Mouse (Mus musculus): ENCODE results near the gene Sox9. TPM values are rescaled to one million over a fixed set of nuclear protein-coding genes. Genes with fewer than 3 reads are reported as not detected.
A peak's percentile ranks its signal among the peaks of the same experiment; 100 is the strongest.

The Sox9 gene
- polyA plus RNA-seq, 1 experiment from 2014 or later, result 36.2 TPM

DNA sequence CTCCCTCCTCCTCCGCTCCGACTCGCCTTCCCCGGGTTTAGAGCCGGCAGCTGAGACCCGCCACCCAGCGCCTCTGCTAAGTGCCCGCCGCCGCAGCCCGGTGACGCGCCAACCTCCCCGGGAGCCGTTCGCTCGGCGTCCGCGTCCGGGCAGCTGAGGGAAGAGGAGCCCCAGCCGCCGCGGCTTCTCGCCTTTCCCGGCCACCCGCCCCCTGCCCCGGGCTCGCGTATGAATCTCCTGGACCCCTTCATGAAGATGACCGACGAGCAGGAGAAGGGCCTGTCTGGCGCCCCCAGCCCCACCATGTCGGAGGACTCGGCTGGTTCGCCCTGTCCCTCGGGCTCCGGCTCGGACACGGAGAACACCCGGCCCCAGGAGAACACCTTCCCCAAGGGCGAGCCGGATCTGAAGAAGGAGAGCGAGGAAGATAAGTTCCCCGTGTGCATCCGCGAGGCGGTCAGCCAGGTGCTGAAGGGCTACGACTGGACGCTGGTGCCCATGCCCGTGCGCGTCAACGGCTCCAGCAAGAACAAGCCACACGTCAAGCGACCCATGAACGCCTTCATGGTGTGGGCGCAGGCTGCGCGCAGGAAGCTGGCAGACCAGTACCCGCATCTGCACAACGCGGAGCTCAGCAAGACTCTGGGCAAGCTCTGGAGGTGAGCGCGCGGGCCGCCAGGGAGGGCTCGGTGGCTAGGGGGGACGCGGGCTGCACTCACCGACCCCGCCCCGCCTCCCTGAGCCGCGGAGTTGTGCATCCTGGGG lies 515 bp downstream of the Sox9 start:
- WGBS, result under 1% methylated on average over 74 of the region's 75 CpGs
- Histone ChIP-seq H3K4me3 (replicated peaks) (peak overlapping the region; percentile 57), H3K27ac (peak overlapping the region; percentile 85), H3K9me3 (replicated peaks) (no peaks in the 10 kb centered on the region), H3K27me3 (peaks cover 55% of the 10 kb centered on the region), H3K9ac (peak overlapping the region; percentile 61), H3K36me3 (no peaks in the 10 kb centered on the region), H3K4me2 (peak overlapping the region; percentile 85), H3K4me1 (peaks cover 48% of the 10 kb centered on the region)
- peak; percentile 57 for ATAC-seq (replicated peaks; ENCODE audit: low FRiP score)

DNA sequence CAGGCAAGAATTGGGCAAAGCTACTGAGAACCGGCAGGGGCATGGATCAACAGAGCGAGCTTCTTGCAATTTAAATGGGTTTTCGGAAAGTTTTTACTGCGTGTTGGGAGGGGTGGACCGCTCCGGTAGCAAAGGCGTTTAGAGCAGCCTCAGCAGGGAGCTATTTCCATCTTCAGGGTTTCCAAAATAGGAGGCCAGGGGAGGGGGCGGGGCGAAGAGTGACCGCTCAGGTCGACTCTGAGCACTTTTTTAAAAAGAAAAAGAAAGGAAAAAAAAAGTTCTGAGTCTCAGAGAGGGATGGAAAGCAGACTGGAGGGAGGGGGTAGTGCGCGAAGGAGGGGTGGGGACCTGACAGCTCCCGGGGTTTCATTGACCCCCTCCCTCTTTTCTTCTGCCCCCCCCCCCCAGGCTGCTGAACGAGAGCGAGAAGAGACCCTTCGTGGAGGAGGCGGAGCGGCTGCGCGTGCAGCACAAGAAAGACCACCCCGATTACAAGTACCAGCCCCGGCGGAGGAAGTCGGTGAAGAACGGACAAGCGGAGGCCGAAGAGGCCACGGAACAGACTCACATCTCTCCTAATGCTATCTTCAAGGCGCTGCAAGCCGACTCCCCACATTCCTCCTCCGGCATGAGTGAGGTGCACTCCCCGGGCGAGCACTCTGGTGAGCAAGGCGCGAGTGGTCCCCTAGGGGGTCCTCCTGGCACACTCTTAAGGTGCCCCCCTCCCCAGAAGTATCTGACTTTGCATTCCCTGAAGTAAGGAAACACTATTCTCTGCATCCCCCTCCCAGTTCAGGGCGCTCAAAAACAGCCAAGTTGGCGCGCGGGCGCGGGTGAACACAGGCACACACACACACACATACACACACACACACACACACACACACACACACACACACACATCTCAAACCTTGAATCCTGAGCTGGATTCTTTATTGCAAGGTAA lies 1.6 kb downstream of the Sox9 start:
- Histone ChIP-seq H3K4me1 (peaks cover 56% of the 10 kb centered on the region), H3K9me3 (replicated peaks) (no peaks in the 10 kb centered on the region), H3K27ac (peak overlapping the region; percentile 85), H3K4me2 (peak overlapping the region; percentile 85), H3K4me3 (replicated peaks) (peak overlapping the region; percentile 57), H3K9ac (peak overlapping the region; percentile 61), H3K36me3 (no peaks in the 10 kb centered on the region), H3K27me3 (peaks cover 46% of the 10 kb centered on the region)
- WGBS, result under 1% methylated on average over 42 of the region's 42 CpGs
- no peak for ATAC-seq (replicated peaks; ENCODE audit: low FRiP score)

GRCm38 (mm10) chr11:112784347-112784902 lies 2.4 kb downstream of the Sox9 start:
- Histone ChIP-seq H3K27ac (no peak overlapping the region), H3K4me2 (peak overlapping the region; percentile 85), H3K36me3 (no peaks in the 10 kb centered on the region), H3K27me3 (peaks cover 38% of the 10 kb centered on the region), H3K4me3 (replicated peaks) (peak overlapping the region; percentile 57), H3K9me3 (replicated peaks) (no peaks in the 10 kb centered on the region), H3K9ac (peak overlapping the region; percentile 61), H3K4me1 (peaks cover 54% of the 10 kb centered on the region)
- ATAC-seq (replicated peaks; ENCODE audit: low FRiP score), result no peak
- WGBS, result 4% methylated on average over 30 of the region's 30 CpGs

DNA sequence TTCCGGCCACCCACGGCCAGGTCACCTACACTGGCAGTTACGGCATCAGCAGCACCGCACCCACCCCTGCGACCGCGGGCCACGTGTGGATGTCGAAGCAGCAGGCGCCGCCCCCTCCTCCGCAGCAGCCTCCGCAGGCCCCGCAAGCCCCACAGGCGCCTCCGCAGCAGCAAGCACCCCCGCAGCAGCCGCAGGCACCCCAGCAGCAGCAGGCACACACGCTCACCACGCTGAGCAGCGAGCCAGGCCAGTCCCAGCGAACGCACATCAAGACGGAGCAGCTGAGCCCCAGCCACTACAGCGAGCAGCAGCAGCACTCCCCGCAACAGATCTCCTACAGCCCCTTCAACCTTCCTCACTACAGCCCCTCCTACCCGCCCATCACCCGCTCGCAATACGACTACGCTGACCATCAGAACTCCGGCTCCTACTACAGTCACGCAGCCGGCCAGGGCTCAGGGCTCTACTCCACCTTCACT lies 2.9 kb downstream of the Sox9 start:
- Histone ChIP-seq H3K27ac (no peak overlapping the region), H3K4me2 (peak overlapping the region; percentile 85), H3K4me3 (replicated peaks) (peak overlapping the region; percentile 57), H3K9me3 (replicated peaks) (no peaks in the 10 kb centered on the region), H3K9ac (peak overlapping the region; percentile 61), H3K4me1 (peaks cover 50% of the 10 kb centered on the region), H3K27me3 (peaks cover 35% of the 10 kb centered on the region), H3K36me3 (no peaks in the 10 kb centered on the region)
- 2% methylated on average over 34 of the region's 34 CpGs for WGBS
- 0 out of 2 replicates have a peak, but pooled peaks have one; percentile 10 for ATAC-seq (replicated peaks; ENCODE audit: low FRiP score)

DNA sequence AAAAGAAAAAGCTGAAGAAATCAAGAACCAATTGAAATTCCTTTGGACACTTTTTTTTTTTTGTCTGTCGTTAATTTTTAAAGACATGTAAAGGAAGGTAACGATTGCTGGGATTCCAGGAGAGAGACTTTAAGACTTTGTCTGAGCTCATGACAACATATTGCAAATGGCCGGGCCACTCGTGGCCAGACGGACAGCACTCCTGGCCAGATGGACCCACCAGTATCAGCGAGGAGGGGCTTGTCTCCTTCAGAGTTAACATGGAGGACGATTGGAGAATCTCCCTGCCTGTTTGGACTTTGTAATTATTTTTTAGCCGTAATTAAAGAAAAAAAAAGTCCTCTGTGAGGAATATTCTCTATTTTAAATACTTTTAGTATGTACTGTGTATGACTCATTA lies 3.6 kb downstream of the Sox9 start:
- Histone ChIP-seq H3K27ac (no peak overlapping the region), H3K4me3 (replicated peaks) (peak overlapping the region; percentile 57), H3K36me3 (no peaks in the 10 kb centered on the region), H3K4me1 (peaks cover 50% of the 10 kb centered on the region), H3K9me3 (replicated peaks) (no peaks in the 10 kb centered on the region), H3K27me3 (peaks cover 30% of the 10 kb centered on the region), H3K9ac (no peak overlapping the region), H3K4me2 (peak overlapping the region; percentile 85)
- WGBS, result 43% methylated on average over 8 of the region's 8 CpGs
- no peak for ATAC-seq (replicated peaks; ENCODE audit: low FRiP score)

- Histone ChIP-seq H3K4me2 (peak overlapping the region; percentile 21; the same call in 1 of the 2 replicates), H3K4me1 (peaks cover 42% of the 10 kb centered on the region), H3K36me3 (no peaks in the 10 kb centered on the region), H3K27ac (no peak overlapping the region), H3K27me3 (peaks cover 23% of the 10 kb centered on the region), H3K4me3 (replicated peaks) (no peak overlapping the region), H3K9me3 (replicated peaks) (no peaks in the 10 kb centered on the region), H3K9ac (no peak overlapping the region)
- 63% methylated on average over 4 of the region's 4 CpGs for WGBS
- ATAC-seq (replicated peaks; ENCODE audit: low FRiP score), result no peak
Measured at GRCm38 (mm10) chr11:112786427-112786826, 4.4 kb downstream of the Sox9 start.

DNA sequence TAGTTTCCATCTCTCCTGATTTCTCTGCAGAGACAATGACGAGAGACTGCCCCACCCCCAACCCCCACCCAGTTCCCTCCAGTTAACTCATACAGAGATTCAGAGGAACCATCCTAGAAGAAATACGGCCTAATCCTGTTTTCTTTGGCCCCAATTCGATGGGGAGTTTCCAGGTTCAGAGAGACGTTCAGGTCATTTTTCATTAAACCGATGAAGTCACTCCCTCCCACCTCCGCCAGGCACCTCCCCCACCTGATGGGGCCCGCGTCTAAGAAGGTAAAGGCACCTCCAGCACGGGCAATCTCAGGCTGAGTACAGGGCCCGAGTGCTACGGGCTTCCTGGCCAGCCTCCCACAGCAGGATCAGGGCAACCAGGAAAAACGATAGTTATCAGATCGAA lies 6.3 kb downstream of the Sox9 start:
- H3K36me3 ChIP-seq, result no peaks in the 10 kb centered on the region
- no peak overlapping the region for H3K4me3 ChIP-seq (replicated peaks)
- WGBS, result 3% methylated on average over 13 of the region's 13 CpGs
- 0 out of 2 replicates have a peak overlapping the region, but pooled peaks have one; percentile 14 for H3K9ac ChIP-seq
- H3K27me3 ChIP-seq, result peaks cover 23% of the 10 kb centered on the region
- 0 out of 2 replicates have a peak, but pooled peaks have one; percentile 41 for ATAC-seq (replicated peaks; ENCODE audit: low FRiP score)
- peaks cover 31% of the 10 kb centered on the region for H3K4me1 ChIP-seq
- H3K9me3 ChIP-seq (replicated peaks), result no peaks in the 10 kb centered on the region
- H3K27ac ChIP-seq, result no peak overlapping the region
- peak overlapping the region; percentile 39 for H3K4me2 ChIP-seq

GRCm38 (mm10) chr11:112796379-112796778 lies 14.4 kb downstream of the Sox9 start:
- Histone ChIP-seq H3K4me1 (peaks cover 2% of the 10 kb centered on the region; the same call in 1 of the 2 replicates), H3K36me3 (no peaks in the 10 kb centered on the region), H3K4me3 (replicated peaks) (no peak overlapping the region), H3K9me3 (replicated peaks) (no peaks in the 10 kb centered on the region), H3K27me3 (0 out of 2 replicates have a peak, but pooled peaks cover 4% of the 10 kb centered on the region), H3K4me2 (no peak overlapping the region), H3K27ac (no peak overlapping the region), H3K9ac (no peak overlapping the region)
- no peak for ATAC-seq (replicated peaks; ENCODE audit: low FRiP score)
- WGBS, result 82% methylated on average over 5 of the region's 5 CpGs

- no peak for ATAC-seq (replicated peaks; ENCODE audit: low FRiP score)
Measured at GRCm38 (mm10) chr11:112798831-112799382, 16.9 kb downstream of the Sox9 start.

GRCm38 (mm10) chr11:112801189-112801818 lies 19.3 kb downstream of the Sox9 start:
- Histone ChIP-seq H3K9me3 (replicated peaks) (no peaks in the 10 kb centered on the region), H3K27me3 (0 out of 2 replicates have a peak, but pooled peaks cover 4% of the 10 kb centered on the region), H3K4me3 (replicated peaks) (no peak overlapping the region), H3K36me3 (no peaks in the 10 kb centered on the region), H3K27ac (no peak overlapping the region), H3K4me1 (peaks cover 3% of the 10 kb centered on the region; the same call in 1 of the 2 replicates), H3K4me2 (no peak overlapping the region), H3K9ac (no peak overlapping the region)
- ATAC-seq (replicated peaks; ENCODE audit: low FRiP score), result no peak
- WGBS, result 39% methylated on average over 4 of the region's 4 CpGs

More at GRCm38 (mm10) chr11:112798831-112799382, 16.9 kb downstream of the Sox9 start:
- Histone ChIP-seq H3K27ac (no peak overlapping the region), H3K4me2 (no peak overlapping the region), H3K4me3 (replicated peaks) (no peak overlapping the region), H3K9ac (no peak overlapping the region), H3K9me3 (replicated peaks) (no peaks in the 10 kb centered on the region), H3K27me3 (0 out of 2 replicates have a peak, but pooled peaks cover 4% of the 10 kb centered on the region), H3K4me1 (peaks cover 3% of the 10 kb centered on the region; the same call in 1 of the 2 replicates), H3K36me3 (no peaks in the 10 kb centered on the region)
- WGBS, result 66% methylated on average over 13 of the region's 13 CpGs

All from kidney, embryonic 15.5 days (tissue).